Mouse (Mus musculus): ENCODE data around the gene Hsd17b13. TPM values are rescaled to one million over a fixed set of nuclear protein-coding genes. Genes with fewer than 3 reads are reported as not detected.
"Not testable (repeated sequence)": the region's sequence is repeated elsewhere in the genome, so short reads cannot be mapped to it uniquely, and the experiment has no call there.

Gene Hsd17b13
- polyA plus RNA-seq, 1 experiment from 2014 or later: not detected

GRCm38 (mm10) chr5:103975736-103976135 is 1.5 kb downstream of the Hsd17b13 start:
- 83% methylated on average over 7 of the region's 7 CpGs for WGBS
- Histone ChIP-seq H3K36me3 (no peaks in the 10 kb centered on the region), H3K9ac (no peak overlapping the region), H3K27me3 (no peaks in the 10 kb centered on the region), H3K9me3 (no peaks in the 10 kb centered on the region), H3K4me2 (no peak overlapping the region), H3K4me1 (replicated peaks) (no peaks in the 10 kb centered on the region), H3K27ac (replicated peaks) (no peak overlapping the region), H3K4me3 (no peak overlapping the region)
- no peak for ATAC-seq (ENCODE audit: low FRiP score, low read depth)

GRCm38 (mm10) chr5:103972801-103973200 is 4.4 kb downstream of the Hsd17b13 start:
- H3K9ac ChIP-seq: no peak overlapping the region
- no peaks in the 10 kb centered on the region for H3K4me1 ChIP-seq (replicated peaks)
- H3K36me3 ChIP-seq: no peaks in the 10 kb centered on the region
- WGBS: 75% methylated on average over 13 of the region's 13 CpGs
- no peak for ATAC-seq (ENCODE audit: low FRiP score, low read depth)
- no peak overlapping the region for H3K4me2 ChIP-seq
- no peak overlapping the region for H3K27ac ChIP-seq (replicated peaks)
- no peak overlapping the region for H3K4me3 ChIP-seq
- H3K9me3 ChIP-seq: no peaks in the 10 kb centered on the region
- no peaks in the 10 kb centered on the region for H3K27me3 ChIP-seq

GRCm38 (mm10) chr5:103972379-103972778 is 4.8 kb downstream of the Hsd17b13 start:
- Histone ChIP-seq H3K4me3 (no peak overlapping the region), H3K9me3 (no peaks in the 10 kb centered on the region), H3K27me3 (no peaks in the 10 kb centered on the region), H3K4me1 (replicated peaks) (no peaks in the 10 kb centered on the region), H3K36me3 (no peaks in the 10 kb centered on the region), H3K4me2 (no peak overlapping the region), H3K9ac (no peak overlapping the region), H3K27ac (replicated peaks) (no peak overlapping the region)
- ATAC-seq (ENCODE audit: low FRiP score, low read depth): no peak
- WGBS: 72% methylated on average over 19 of the region's 19 CpGs

DNA sequence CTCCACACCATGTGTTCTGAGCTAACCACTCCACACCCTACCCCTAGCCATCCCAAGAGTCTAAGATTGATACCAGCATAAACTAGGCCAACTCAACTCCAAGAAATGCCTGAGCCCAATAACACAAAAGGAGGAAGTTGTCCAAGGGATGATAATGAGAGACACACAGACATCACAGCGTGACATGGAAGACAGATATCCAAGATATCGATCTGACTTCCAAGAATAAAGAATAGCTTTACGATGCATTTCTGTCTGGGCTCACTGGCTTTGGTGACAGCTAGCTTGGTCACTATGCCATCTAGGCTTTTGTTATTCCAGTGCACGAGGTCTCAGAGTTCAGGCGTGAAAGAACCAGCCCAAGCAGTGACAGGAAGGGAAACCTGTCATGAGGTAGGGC is 6.2 kb downstream of the Hsd17b13 start:
- Histone ChIP-seq H3K27me3 (no peaks in the 10 kb centered on the region), H3K27ac (replicated peaks) (no peak overlapping the region), H3K36me3 (no peaks in the 10 kb centered on the region), H3K9ac (no peak overlapping the region), H3K4me1 (replicated peaks) (no peaks in the 10 kb centered on the region), H3K9me3 (no peaks in the 10 kb centered on the region), H3K4me2 (no peak overlapping the region), H3K4me3 (no peak overlapping the region)
- ATAC-seq (ENCODE audit: low FRiP score, low read depth): no peak
- 72% methylated on average over 5 of the region's 5 CpGs for WGBS

DNA sequence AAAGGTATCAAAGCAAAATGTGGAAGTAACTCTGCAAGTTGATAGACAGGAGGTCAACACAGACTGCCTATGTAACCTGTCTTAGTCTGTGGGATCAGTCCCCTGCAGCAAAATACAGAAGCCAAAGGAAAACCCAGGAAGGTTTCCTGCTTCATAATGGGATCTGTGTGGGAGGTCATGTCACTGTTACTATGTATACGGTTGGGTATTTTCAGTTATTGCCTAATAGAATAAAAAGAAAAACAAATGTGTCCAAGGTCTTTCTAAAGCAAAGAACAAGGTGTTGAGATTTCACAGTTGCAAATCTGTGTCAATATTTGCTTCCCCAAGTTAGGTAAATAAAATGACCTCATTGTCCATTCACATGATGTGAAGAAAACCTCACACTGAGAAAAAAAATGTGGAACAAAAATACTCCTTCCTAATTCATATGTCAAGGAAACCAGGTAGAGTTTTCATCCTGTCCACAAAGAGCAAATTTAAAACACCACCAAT is 14.2 kb downstream of the Hsd17b13 start:
- no peak for ATAC-seq (ENCODE audit: low FRiP score, low read depth)
- Histone ChIP-seq H3K27ac (replicated peaks) (no peak overlapping the region), H3K36me3 (no peaks in the 10 kb centered on the region), H3K9me3 (no peaks in the 10 kb centered on the region), H3K27me3 (no peaks in the 10 kb centered on the region), H3K4me1 (replicated peaks) (no peaks in the 10 kb centered on the region), H3K4me3 (no peak overlapping the region), H3K4me2 (no peak overlapping the region), H3K9ac (no peak overlapping the region)
- WGBS: 78% methylated on average over 1 of the region's 1 CpGs

GRCm38 (mm10) chr5:103954638-103955037 is 22.6 kb downstream of the Hsd17b13 start:
- no peak overlapping the region for H3K9ac ChIP-seq
- no peaks in the 10 kb centered on the region for H3K9me3 ChIP-seq
- no peaks in the 10 kb centered on the region for H3K27me3 ChIP-seq
- WGBS: 78% methylated on average over 5 of the region's 5 CpGs
- H3K4me2 ChIP-seq: no peak overlapping the region
- H3K36me3 ChIP-seq: no peaks in the 10 kb centered on the region
- H3K4me1 ChIP-seq (replicated peaks): peaks cover 5% of the 10 kb centered on the region; the same call in 1 of the 2 replicates
- no peak overlapping the region for H3K4me3 ChIP-seq
- no peak for ATAC-seq (ENCODE audit: low FRiP score, low read depth)
- no peak overlapping the region for H3K27ac ChIP-seq (replicated peaks)

DNA sequence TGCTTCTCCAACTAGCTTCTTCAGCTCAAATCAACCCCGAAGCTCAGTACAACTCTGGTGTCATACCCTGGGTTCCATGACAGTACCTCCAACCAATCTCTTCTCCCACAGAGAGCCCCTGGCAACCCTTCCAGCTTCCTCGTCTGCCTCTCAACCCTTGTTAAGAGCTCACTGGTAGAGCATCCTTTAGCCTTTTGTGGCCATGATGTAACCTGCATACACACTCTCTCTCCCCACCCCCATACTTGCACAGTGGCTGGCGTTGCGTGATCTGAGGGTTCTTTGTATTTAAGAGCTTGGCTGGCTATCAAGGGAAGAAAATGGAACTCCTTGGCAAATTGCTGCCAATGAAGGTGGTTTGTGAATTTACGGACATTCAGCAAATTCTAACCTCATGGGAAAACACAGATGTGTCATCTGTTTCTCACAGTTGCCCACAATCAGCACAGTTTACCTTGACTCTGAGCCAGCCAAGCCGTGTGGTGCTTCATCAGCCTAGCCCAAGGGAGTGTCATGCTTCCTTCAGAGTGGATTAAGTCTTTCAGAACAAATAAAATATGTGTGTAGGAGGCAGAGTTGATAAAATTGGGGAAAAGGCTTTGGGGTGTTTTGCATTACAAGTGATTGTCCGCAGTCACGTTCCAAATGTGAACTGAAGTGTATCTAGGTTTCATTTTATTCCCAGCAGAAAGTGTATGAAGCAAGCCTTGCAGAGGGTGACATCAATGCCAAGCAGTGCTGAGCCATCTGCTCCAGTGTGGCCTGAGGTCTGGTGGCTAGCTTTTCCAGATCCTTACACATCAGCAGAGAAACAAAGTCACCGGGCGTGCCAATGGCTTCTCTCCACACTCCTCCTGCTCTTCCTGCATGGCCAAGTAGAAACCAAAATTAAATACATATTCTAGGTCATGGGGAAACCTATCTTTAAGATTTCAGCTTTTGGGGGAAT is 23.8 kb downstream of the Hsd17b13 start:
- ATAC-seq (ENCODE audit: low FRiP score, low read depth): 0 out of 2 replicates have a peak, but pooled peaks have one; percentile 66
- Histone ChIP-seq H3K9ac (no peak overlapping the region), H3K27ac (replicated peaks) (no peak overlapping the region), H3K36me3 (no peaks in the 10 kb centered on the region), H3K4me1 (replicated peaks) (peaks cover 5% of the 10 kb centered on the region; the same call in 1 of the 2 replicates), H3K27me3 (no peaks in the 10 kb centered on the region), H3K4me3 (no peak overlapping the region), H3K4me2 (no peak overlapping the region), H3K9me3 (no peaks in the 10 kb centered on the region)
- WGBS: 65% methylated on average over 10 of the region's 10 CpGs

DNA sequence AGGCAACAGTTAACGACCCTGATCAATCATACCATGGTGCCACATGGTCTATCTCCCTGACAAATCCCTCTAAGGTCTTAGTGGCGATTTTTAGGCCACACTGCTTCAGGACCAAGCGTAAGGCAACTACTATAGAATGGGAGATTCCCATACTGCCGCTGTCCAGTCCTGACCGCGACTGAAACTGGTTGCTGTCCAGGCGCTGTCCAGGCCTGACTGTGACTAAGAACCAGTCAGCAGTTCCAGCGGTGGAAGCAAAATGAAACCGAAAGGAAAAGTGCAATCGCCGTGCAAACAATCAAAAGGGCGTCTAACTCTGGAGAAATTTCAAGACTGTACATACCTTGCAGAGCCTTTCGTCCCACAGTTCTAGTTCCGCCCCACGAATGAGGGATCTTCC is 27.1 kb downstream of the Hsd17b13 start:
- 93% methylated on average over 15 of the region's 15 CpGs for WGBS

DNA sequence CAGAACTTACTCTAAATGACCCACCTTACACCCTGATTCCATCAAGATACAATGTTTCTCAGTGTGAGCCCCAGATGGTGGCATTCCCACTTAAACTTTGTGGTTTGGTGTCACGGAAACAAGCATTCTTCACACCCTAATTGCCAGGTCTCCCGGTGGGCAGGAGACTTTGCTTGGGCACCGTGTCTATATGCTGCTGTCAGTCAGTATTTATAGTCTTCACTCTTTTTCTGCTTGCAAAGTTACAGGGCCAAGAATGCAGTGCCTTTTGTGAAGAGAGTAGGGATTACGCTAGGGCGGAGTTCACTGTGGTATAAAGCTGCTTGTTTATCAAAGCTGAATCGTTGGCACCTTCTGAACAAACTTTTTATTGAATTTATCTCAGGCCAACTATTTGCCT is 34.0 kb downstream of the Hsd17b13 start:
- no peaks in the 10 kb centered on the region for H3K9me3 ChIP-seq
- no peak overlapping the region for H3K4me2 ChIP-seq
- ATAC-seq (ENCODE audit: low FRiP score, low read depth): no peak
- no peak overlapping the region for H3K4me3 ChIP-seq
- WGBS: 33% methylated on average over 6 of the region's 6 CpGs
- no peaks in the 10 kb centered on the region for H3K36me3 ChIP-seq
- peaks cover 12% of the 10 kb centered on the region for H3K4me1 ChIP-seq (replicated peaks)
- no peak overlapping the region for H3K9ac ChIP-seq
- H3K27ac ChIP-seq (replicated peaks): no peak overlapping the region
- H3K27me3 ChIP-seq: peaks cover 19% of the 10 kb centered on the region

More for the DNA sequence above, 27.1 kb downstream of the Hsd17b13 start:
- not testable (repeated sequence) for H3K9me3 ChIP-seq; H3K27me3 ChIP-seq; ATAC-seq (ENCODE audit: low FRiP score, low read depth); H3K27ac ChIP-seq (replicated peaks); H3K4me3 ChIP-seq; H3K4me2 ChIP-seq; H3K9ac ChIP-seq; H3K36me3 ChIP-seq; H3K4me1 ChIP-seq (replicated peaks)

DNA sequence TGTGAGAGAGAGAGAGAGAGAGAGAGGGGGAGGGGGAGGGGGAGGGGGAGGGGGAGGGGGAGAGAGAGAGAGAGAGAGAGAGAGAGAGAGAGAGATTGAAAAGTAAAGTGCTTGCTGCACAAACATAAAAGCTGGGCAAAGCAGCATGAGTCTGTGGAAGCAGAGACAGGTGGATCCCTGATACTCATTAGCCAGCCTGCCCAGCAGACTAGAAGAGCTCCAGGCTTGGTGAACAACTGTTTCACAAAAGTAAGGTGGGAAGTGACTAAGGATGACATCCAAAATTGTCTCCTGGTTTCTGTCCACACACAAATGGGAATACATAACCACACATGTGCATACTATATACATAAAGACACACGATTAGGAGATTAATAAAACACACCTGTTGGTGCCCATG is 37.4 kb downstream of the Hsd17b13 start:
- Histone ChIP-seq H3K4me3 (no peak overlapping the region), H3K36me3 (no peaks in the 10 kb centered on the region), H3K27ac (replicated peaks) (no peak overlapping the region), H3K4me1 (replicated peaks) (peaks cover 22% of the 10 kb centered on the region), H3K27me3 (peaks cover 21% of the 10 kb centered on the region), H3K4me2 (no peak overlapping the region), H3K9ac (no peak overlapping the region), H3K9me3 (no peaks in the 10 kb centered on the region)
- WGBS: 71% methylated on average over 1 of the region's 1 CpGs
- ATAC-seq (ENCODE audit: low FRiP score, low read depth): no peak

GRCm38 (mm10) chr5:103939350-103939652 is 37.9 kb downstream of the Hsd17b13 start:
- Histone ChIP-seq H3K9me3 (no peaks in the 10 kb centered on the region), H3K4me2 (no peak overlapping the region), H3K27ac (replicated peaks) (no peak overlapping the region), H3K4me3 (no peak overlapping the region), H3K36me3 (no peaks in the 10 kb centered on the region), H3K4me1 (replicated peaks) (peaks cover 22% of the 10 kb centered on the region), H3K9ac (no peak overlapping the region), H3K27me3 (peaks cover 16% of the 10 kb centered on the region)
- 47% methylated on average over 7 of the region's 7 CpGs for WGBS
- ATAC-seq (ENCODE audit: low FRiP score, low read depth): no peak; the same call in 1 of the 2 replicates

DNA sequence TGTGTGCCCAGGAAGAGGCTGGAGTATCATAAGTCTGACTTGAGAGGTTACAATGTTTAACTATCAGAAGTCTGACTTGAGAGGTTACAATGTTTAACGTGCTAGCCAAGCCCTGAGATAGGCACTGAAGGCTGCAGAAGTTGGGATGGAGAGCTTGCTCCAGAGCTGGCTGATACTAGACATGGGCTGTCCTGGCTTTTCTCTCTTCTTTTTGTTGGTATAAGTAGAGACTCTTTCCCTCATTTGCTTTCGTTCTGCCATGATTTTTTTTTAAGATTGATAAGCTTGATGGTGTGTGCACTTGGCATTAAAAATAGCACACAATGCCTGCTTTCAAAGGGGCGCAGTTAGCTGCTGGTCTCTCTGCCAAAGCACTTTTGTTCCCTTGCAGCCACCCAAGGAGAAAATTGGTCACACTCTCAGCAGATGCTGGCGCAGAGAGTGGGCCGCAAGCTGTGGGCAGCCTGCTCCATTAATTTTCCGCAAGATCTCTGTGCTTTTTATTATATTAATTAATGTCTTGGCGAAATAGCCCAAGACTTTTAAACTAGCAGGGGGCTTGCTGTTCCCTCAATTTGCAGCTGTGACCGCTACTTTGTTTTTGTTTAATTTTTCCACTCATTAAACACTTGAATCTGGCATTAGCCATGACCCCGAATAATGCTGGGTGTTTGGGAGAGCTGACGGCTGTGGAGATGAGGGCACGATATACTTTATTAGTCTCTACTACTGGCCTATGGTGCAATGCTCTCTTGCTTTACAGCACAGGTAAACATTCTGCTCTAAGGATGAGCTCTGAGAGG is 38.5 kb downstream of the Hsd17b13 start:
- Histone ChIP-seq H3K9me3 (no peaks in the 10 kb centered on the region), H3K27ac (replicated peaks) (no peak overlapping the region), H3K4me1 (replicated peaks) (peaks cover 22% of the 10 kb centered on the region), H3K4me2 (no peak overlapping the region), H3K27me3 (peaks cover 11% of the 10 kb centered on the region), H3K9ac (no peak overlapping the region), H3K4me3 (no peak overlapping the region), H3K36me3 (no peaks in the 10 kb centered on the region)
- WGBS: 10% methylated on average over 11 of the region's 11 CpGs
- peak; percentile 80 for ATAC-seq (ENCODE audit: low FRiP score, low read depth)

All from hindbrain, embryonic 15.5 days (tissue).